Mouse (Mus musculus) cerebellum, adult 11-12 months (tissue): ENCODE measurements at regions not wholly inside any gene's neighbourhood (a gene's known extent, or its start where the extent isn't known, plus 50 kb on each side); places are given as distances from the start of the nearest gene placed in this dataset.

ENCODE experiments used
- DNase-seq: peaks from one replicate; pipeline ENCODE4 v3.0.0; 2022

GRCm38 (mm10) chr5:43048196-43049050 lies 184.5 kb upstream of the Cpeb2 start:
- DNase-seq, result peak; percentile 49

GRCm38 (mm10) chr5:43049381-43050301 lies 183.3 kb upstream of the Cpeb2 start:
- DNase-seq, result peak; percentile 18

DNA sequence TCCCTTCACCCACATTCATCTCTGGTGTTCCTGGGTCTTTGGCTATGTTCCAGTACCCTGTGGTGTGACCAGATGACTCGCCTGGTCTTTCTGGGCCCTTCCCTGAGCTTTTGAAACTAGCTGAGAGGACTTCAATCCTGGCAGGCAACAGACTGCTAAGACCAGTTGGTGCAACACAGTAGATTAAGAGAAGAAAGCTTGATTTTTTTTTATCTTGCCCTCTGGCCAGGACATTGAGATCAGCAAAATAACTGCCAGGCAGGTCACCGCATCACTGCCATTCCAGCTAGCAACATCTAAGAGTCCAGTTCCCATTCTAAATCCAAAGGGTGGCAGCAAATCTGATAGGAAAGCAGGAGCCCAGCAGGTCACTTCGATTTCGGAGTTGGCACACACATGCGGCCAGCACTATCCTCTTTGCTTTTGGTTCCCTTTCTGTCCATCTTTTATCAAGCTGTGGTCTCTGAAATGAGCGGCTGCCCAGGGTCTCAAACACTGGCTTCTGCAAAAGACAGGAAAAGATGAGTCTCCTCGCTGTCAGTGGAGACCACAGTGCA lies 181.9 kb upstream of the Cpeb2 start:
- DNase-seq, result peak; percentile 88

GRCm38 (mm10) chr5:43052668-43053067 lies 180.3 kb upstream of the Cpeb2 start:
- DNase-seq, result no peak

- DNase-seq, result no peak
Observed at GRCm38 (mm10) chr5:43054586-43054985, 178.4 kb upstream of the Cpeb2 start.

- DNase-seq, result no peak
Observed at GRCm38 (mm10) chr5:43055111-43055710, 177.8 kb upstream of the Cpeb2 start.

- DNase-seq, result no peak
Observed at GRCm38 (mm10) chr5:43056486-43056885, 176.5 kb upstream of the Cpeb2 start.

GRCm38 (mm10) chr5:43061243-43061642 lies 171.7 kb upstream of the Cpeb2 start:
- no peak for DNase-seq

GRCm38 (mm10) chr5:43061797-43062391 lies 171.1 kb upstream of the Cpeb2 start:
- no peak for DNase-seq

DNA sequence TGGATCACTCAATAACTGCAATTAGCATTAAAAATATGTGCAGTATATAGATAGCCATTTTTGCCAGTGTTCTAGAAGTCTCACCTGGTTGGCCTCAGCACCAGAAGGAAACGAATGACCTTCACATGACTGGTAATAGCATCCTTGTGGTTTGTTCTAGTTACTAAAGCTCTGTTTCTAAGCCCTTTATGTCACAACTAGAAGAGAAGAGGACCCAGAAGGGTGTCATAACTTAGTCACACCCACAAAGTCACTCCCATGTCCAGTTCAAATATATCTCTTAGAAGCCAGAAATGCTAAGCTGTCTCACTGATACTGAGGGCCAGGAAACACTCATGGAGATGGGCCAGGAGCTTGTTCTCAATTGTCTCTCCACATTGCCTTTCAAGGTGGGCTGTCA lies 170.5 kb upstream of the Cpeb2 start:
- DNase-seq, result no peak

GRCm38 (mm10) chr5:43063386-43063785 lies 169.6 kb upstream of the Cpeb2 start:
- DNase-seq, result no peak

GRCm38 (mm10) chr5:43071541-43071940 lies 161.4 kb upstream of the Cpeb2 start:
- no peak for DNase-seq

DNA sequence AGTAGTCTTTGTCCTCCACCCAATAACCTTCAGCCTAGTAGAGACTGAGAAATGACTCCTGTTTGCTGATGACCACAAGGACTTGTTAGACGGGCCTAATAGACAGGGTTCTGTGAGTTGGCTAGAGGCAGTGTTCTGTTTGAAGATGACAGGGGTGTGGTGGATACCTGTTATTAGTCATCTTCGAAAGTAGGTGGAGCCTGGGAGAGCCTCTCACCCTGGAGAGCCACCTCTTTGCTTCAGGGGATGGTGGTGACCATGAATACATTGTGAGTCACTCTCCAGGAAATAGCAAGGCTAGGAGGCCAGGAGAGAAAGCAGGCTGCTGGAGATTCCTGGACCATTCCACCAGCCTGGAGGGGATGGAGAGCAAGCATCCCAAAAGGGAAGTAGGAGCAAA lies 160.6 kb upstream of the Cpeb2 start:
- DNase-seq, result no peak

DNA sequence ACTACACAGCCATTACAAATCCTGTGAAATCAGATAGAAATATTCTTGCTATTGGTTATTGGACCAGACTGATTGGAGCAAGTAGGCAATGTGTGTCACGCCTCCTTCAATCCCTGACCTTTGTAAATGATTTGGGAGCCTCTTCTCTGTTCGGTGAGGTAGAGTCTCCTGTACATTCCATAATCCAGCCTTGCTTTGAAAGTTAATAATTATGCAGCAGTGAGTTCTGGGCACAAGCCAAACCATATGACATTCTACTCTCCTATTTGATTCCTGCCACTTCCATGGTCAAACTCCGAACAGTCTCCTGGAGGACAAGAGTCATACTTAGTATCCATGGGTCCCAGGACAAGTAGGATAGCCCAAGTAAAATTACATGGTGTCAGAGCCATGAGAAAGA lies 158.4 kb upstream of the Cpeb2 start:
- no peak for DNase-seq

GRCm38 (mm10) chr5:43080252-43080651 lies 152.7 kb upstream of the Cpeb2 start:
- DNase-seq, result no peak

- DNase-seq, result no peak
Observed at GRCm38 (mm10) chr5:43081561-43082534, 151.1 kb upstream of the Cpeb2 start.

- no peak for DNase-seq
Observed at GRCm38 (mm10) chr5:43087077-43087476, 145.9 kb upstream of the Cpeb2 start.

- DNase-seq, result no peak
Observed at GRCm38 (mm10) chr5:43087907-43088387, 145.0 kb upstream of the Cpeb2 start.

- DNase-seq, result no peak
Observed at GRCm38 (mm10) chr5:43088650-43089397, 144.1 kb upstream of the Cpeb2 start.

DNA sequence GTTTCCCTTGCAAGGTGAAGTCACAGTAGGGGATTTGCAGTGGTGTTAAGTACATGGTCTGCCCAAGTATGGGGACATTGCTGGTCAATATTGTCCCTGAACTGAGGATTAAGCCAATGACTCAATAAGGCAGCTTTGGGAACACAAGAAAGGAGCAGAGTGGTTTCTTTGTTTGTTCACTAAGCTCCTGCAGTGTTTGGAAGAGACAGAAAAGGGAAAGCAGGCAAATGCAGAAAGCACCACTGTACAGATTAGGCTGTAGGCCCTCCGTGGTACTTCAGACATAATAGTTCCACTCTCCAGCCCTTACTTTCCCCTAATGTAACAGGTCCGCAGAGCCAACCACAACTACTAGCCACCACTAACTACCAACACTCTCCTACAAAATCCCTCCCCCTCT lies 143.5 kb upstream of the Cpeb2 start:
- DNase-seq, result no peak
